Mouse (Mus musculus): ENCODE data around the gene Rbx1. TPM values are rescaled to one million over a fixed set of nuclear protein-coding genes. Genes with fewer than 3 reads are reported as not detected.

The Rbx1 gene
- polyA plus RNA-seq, 1 experiment from 2014 or later, result 484 TPM

DNA sequence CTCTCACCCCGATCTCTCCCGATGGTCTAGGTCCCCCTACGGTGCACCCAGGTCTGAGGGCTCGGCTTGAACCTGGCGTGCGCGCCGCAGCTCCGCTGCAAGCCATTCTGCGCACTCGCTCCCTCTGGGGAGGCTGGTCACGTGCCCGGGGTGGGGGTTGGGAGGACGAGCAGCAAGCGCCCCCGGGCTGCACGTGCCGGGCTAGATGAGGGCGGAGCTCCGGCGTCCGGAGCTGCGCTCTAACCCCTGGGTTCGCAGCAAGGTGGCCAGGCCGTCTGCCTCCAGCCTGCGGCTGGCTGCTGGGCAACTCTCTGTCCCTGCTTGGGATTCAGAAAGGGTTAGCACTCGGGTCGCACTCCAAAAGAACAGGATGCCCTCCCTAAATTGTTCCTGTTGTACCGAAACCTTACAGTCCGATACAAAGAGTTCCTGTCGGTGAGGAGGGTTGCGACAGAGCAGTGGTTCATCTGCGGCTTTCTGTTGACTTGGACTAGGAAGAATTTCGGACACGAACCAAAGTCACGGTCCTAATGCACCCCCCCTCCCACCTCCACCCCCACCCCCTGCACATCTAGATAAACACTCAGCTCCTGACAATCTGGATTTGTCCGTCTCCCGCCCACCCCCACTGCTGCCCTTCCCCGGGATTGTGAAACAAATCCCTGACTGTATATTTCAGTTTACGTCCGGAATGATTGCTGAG lies 57.2 kb downstream of the Rbx1 start:
- Histone ChIP-seq H3K4me1 (replicated peaks) (peaks cover 21% of the 10 kb centered on the region), H3K27me3 (peaks cover 8% of the 10 kb centered on the region; the same call in 1 of the 2 replicates), H3K9ac (peak overlapping the region; percentile 80), H3K4me2 (peak overlapping the region; percentile 92), H3K27ac (replicated peaks) (peak overlapping the region; percentile 88), H3K4me3 (peak overlapping the region; percentile 58), H3K9me3 (no peaks in the 10 kb centered on the region), H3K36me3 (no peaks in the 10 kb centered on the region)
- peak; percentile 96 for ATAC-seq (ENCODE audit: low read depth)
- WGBS, result under 1% methylated on average over 41 of the region's 41 CpGs

DNA sequence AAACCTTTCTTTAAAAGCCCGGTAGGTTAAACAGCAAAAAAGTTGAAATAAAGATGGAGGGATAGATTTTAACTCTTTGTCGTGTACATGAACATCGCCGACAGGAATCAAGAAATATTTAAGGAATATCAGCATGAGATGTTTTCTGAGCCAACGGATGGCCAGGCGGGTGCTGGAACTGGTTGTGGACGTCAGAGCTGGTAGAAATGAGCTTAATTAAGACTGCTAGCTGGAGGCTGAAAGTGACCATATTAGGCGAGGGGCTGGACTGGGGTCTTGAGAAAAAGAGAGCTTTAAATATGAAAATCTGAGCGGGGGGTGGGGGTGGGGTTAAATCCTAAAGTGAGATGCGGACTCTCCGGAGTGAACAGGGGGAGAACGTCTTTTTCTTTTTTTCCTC lies 57.8 kb downstream of the Rbx1 start:
- no peak for ATAC-seq (ENCODE audit: low read depth)

More for the DNA sequence above, 57.8 kb downstream of the Rbx1 start:
- Histone ChIP-seq H3K4me3 (peak overlapping the region; percentile 58), H3K4me2 (peak overlapping the region; percentile 92), H3K27me3 (peaks cover 8% of the 10 kb centered on the region; the same call in 1 of the 2 replicates), H3K9me3 (no peaks in the 10 kb centered on the region), H3K9ac (peak overlapping the region; percentile 80), H3K4me1 (replicated peaks) (peaks cover 21% of the 10 kb centered on the region), H3K27ac (replicated peaks) (peak overlapping the region; percentile 88), H3K36me3 (no peaks in the 10 kb centered on the region)
- under 1% methylated on average over 12 of the region's 12 CpGs for WGBS

Other genes starting within 250 kb of the Rbx1 start
- gene Mchr1, start 230.8 kb upstream of the Rbx1 start, polyA plus RNA-seq (2015; fragmentation: Nextera tagmentation; extraction: Ambion mirVana), result 2.6 and 2.8 TPM in 2 replicates
- 130 and 149 TPM in 2 replicates for gene Slc25a17, start 105.5 kb upstream of the Rbx1 start, polyA plus RNA-seq (2015; fragmentation: Nextera tagmentation; extraction: Ambion mirVana)
- gene St13, start 66.2 kb upstream of the Rbx1 start, polyA plus RNA-seq (2015; fragmentation: Nextera tagmentation; extraction: Ambion mirVana), result 184 and 191 TPM in 2 replicates
- gene Xpnpep3, start 66.2 kb upstream of the Rbx1 start, polyA plus RNA-seq (2015; fragmentation: Nextera tagmentation; extraction: Ambion mirVana), result 11.0 TPM in 2 replicates
- 1.4 and 2.3 TPM in 2 replicates for gene Dnajb7, start 58.0 kb upstream of the Rbx1 start, polyA plus RNA-seq (2015; fragmentation: Nextera tagmentation; extraction: Ambion mirVana)
- 23.1 and 24.1 TPM in 2 replicates for gene Ep300, start 119.1 kb downstream of the Rbx1 start, polyA plus RNA-seq (2015; fragmentation: Nextera tagmentation; extraction: Ambion mirVana)
- gene L3mbtl2, start 197.6 kb downstream of the Rbx1 start, polyA plus RNA-seq (2015; fragmentation: Nextera tagmentation; extraction: Ambion mirVana), result 23.1 and 27.0 TPM in 2 replicates
- gene Chadl, start 231.0 kb downstream of the Rbx1 start, polyA plus RNA-seq (2015; fragmentation: Nextera tagmentation; extraction: Ambion mirVana), result 12.3 and 13.8 TPM in 2 replicates

All from neural tube, embryonic 13.5 days (tissue).